Mouse (Mus musculus): ENCODE data around the gene Rsph1. TPM values are rescaled to one million over a fixed set of nuclear protein-coding genes. Genes with fewer than 3 reads are reported as not detected.

Rsph1 gene
- total RNA-seq, 2 experiments from 2014 or later: 4.7 to 17.5 TPM

GRCm38 (mm10) chr17:31257898-31258297 lies 19.3 kb downstream of the Rsph1 start:
- DNase-seq: peak; percentile 58
- TF ChIP-seq CTCF (IDR thresholded peaks at IDR 0.05): no peak
- intact Hi-C loops (cut with DNase I): loop anchor here (5.0 kb wide), 1 partner anchor 234 kb away; no protein-coding TSS in a partner anchor
- Histone ChIP-seq H3K4me3 (peak overlapping the region; percentile 60), H3K27ac (peak overlapping the region; percentile 90)

- H3K4me3 ChIP-seq: peak overlapping the region; percentile 60
- TF ChIP-seq CTCF (IDR thresholded peaks at IDR 0.05): 0 out of 2 replicates have a peak, but pooled peaks have one; percentile 5
- no peak for DNase-seq
- intact Hi-C loops (cut with DNase I): loop anchor here (5.0 kb wide), 1 partner anchor 235 kb away; no protein-coding TSS in a partner anchor
- H3K27ac ChIP-seq: peak overlapping the region; percentile 90
Measured at GRCm38 (mm10) chr17:31257149-31257548, 20.0 kb downstream of the Rsph1 start.

- peak; percentile 91 for DNase-seq
- H3K4me3 ChIP-seq: no peak overlapping the region
- H3K27ac ChIP-seq: peak overlapping the region; percentile 32
- intact Hi-C loops (cut with DNase I): loop anchor here (1.0 to 2.0 kb wide), 4 partner anchors 17 to 88 kb away; no protein-coding TSS in a partner anchor
- peak; percentile 99; the same call in 1 of the 2 replicates for TF ChIP-seq CTCF (IDR thresholded peaks at IDR 0.05)
Measured at GRCm38 (mm10) chr17:31254463-31254931, 22.7 kb downstream of the Rsph1 start.

GRCm38 (mm10) chr17:31253951-31254350 lies 23.2 kb downstream of the Rsph1 start:
- intact Hi-C loops (cut with DNase I): loop anchor here (1.0 to 2.0 kb wide), 4 partner anchors 17 to 89 kb away; no protein-coding TSS in a partner anchor
- no peak for DNase-seq
- TF ChIP-seq CTCF (IDR thresholded peaks at IDR 0.05): no peak

GRCm38 (mm10) chr17:31247144-31247543 lies 30.0 kb downstream of the Rsph1 start:
- DNase-seq: no peak
- TF ChIP-seq CTCF (IDR thresholded peaks at IDR 0.05): no peak
- Histone ChIP-seq H3K27ac (no peak overlapping the region), H3K4me3 (no peak overlapping the region)
- intact Hi-C loops (cut with DNase I): no loop called here

More at GRCm38 (mm10) chr17:31253951-31254350, 23.2 kb downstream of the Rsph1 start:
- H3K4me3 ChIP-seq: no peak overlapping the region
- no peak overlapping the region for H3K27ac ChIP-seq

GRCm38 (mm10) chr17:31245321-31245720 lies 31.9 kb downstream of the Rsph1 start:
- Histone ChIP-seq H3K4me3 (no peak overlapping the region), H3K27ac (no peak overlapping the region)
- no peak for TF ChIP-seq CTCF (IDR thresholded peaks at IDR 0.05)
- intact Hi-C loops (cut with DNase I): no loop called here
- no peak for DNase-seq

GRCm38 (mm10) chr17:31242764-31243163 lies 34.4 kb downstream of the Rsph1 start:
- H3K4me3 ChIP-seq: no peak overlapping the region
- DNase-seq: no peak
- peak; percentile 58 for TF ChIP-seq CTCF (IDR thresholded peaks at IDR 0.05)
- intact Hi-C loops (cut with DNase I): no loop called here
- H3K27ac ChIP-seq: no peak overlapping the region

- intact Hi-C loops (cut with DNase I): no loop called here
- no peak overlapping the region for H3K27ac ChIP-seq
Measured at GRCm38 (mm10) chr17:31241156-31241555, 36.0 kb downstream of the Rsph1 start.

GRCm38 (mm10) chr17:31238234-31239020 lies 38.8 kb downstream of the Rsph1 start:
- no peak for TF ChIP-seq CTCF (IDR thresholded peaks at IDR 0.05)
- Histone ChIP-seq H3K27ac (no peak overlapping the region), H3K4me3 (no peak overlapping the region)
- no peak for DNase-seq
- intact Hi-C loops (cut with DNase I): no loop called here

More at GRCm38 (mm10) chr17:31241156-31241555, 36.0 kb downstream of the Rsph1 start:
- TF ChIP-seq CTCF (IDR thresholded peaks at IDR 0.05): no peak
- H3K4me3 ChIP-seq: no peak overlapping the region
- DNase-seq: no peak

GRCm38 (mm10) chr17:31235915-31236314 lies 41.3 kb downstream of the Rsph1 start:
- DNase-seq: no peak
- intact Hi-C loops (cut with DNase I): no loop called here
- Histone ChIP-seq H3K27ac (no peak overlapping the region), H3K4me3 (no peak overlapping the region)
- TF ChIP-seq CTCF (IDR thresholded peaks at IDR 0.05): 0 out of 2 replicates have a peak, but pooled peaks have one; percentile 6

GRCm38 (mm10) chr17:31232251-31233010 lies 44.8 kb downstream of the Rsph1 start:
- intact Hi-C loops (cut with DNase I): no loop called here
- H3K27ac ChIP-seq: no peak overlapping the region
- no peak for DNase-seq
- no peak overlapping the region for H3K4me3 ChIP-seq
- TF ChIP-seq CTCF (IDR thresholded peaks at IDR 0.05): no peak

GRCm38 (mm10) chr17:31231780-31232179 lies 45.4 kb downstream of the Rsph1 start:
- DNase-seq: no peak
- no peak overlapping the region for H3K4me3 ChIP-seq
- no peak for TF ChIP-seq CTCF (IDR thresholded peaks at IDR 0.05)
- no peak overlapping the region for H3K27ac ChIP-seq
- intact Hi-C loops (cut with DNase I): no loop called here

GRCm38 (mm10) chr17:31226931-31227330 lies 50.3 kb downstream of the Rsph1 start:
- Histone ChIP-seq H3K4me3 (no peak overlapping the region), H3K27ac (no peak overlapping the region)
- intact Hi-C loops (cut with DNase I): no loop called here
- DNase-seq: no peak
- no peak for TF ChIP-seq CTCF (IDR thresholded peaks at IDR 0.05)

Data from gastrocnemius, adult 2 months (tissue).